Mouse (Mus musculus) Muller cell, postnatal 12 days (primary cell): Measurements from ENCODE around the gene Zdhhc7.

ENCODE experiments used
- DNase-seq: peaks from one replicate; pipeline ENCODE4 v3.0.0-alpha.2; 2015; ENCODE audit errors: inconsistent ontology term

Zdhhc7 gene

GRCm38 (mm10) chr8:120071684-120072083, 29.6 kb downstream of the Zdhhc7 start:
- DNase-seq = peak; percentile 64

GRCm38 (mm10) chr8:120067936-120068668, 33.2 kb downstream of the Zdhhc7 start:
- peak; percentile 34 for DNase-seq

GRCm38 (mm10) chr8:120066226-120066625, 35.1 kb downstream of the Zdhhc7 start:
- DNase-seq = peak; percentile 37

- DNase-seq = no peak
These were observed 35.7 kb downstream of the Zdhhc7 start for GRCm38 (mm10) chr8:120065611-120066010.

GRCm38 (mm10) chr8:120063326-120063725, 38.0 kb downstream of the Zdhhc7 start:
- no peak for DNase-seq

GRCm38 (mm10) chr8:120062742-120063141, 38.5 kb downstream of the Zdhhc7 start:
- DNase-seq = no peak

GRCm38 (mm10) chr8:120057078-120057477, 44.2 kb downstream of the Zdhhc7 start:
- no peak for DNase-seq

GRCm38 (mm10) chr8:120054833-120055232, 46.4 kb downstream of the Zdhhc7 start:
- DNase-seq = no peak

GRCm38 (mm10) chr8:120052318-120052717, 49.0 kb downstream of the Zdhhc7 start:
- DNase-seq = no peak

- DNase-seq = no peak
These were observed 49.4 kb downstream of the Zdhhc7 start for GRCm38 (mm10) chr8:120051908-120052307.

- DNase-seq = peak; percentile 91
These were observed 50.3 kb downstream of the Zdhhc7 start for GRCm38 (mm10) chr8:120051006-120051405.

GRCm38 (mm10) chr8:120050376-120050775, 50.9 kb downstream of the Zdhhc7 start:
- no peak for DNase-seq

- no peak for DNase-seq
These were observed 51.3 kb downstream of the Zdhhc7 start for GRCm38 (mm10) chr8:120049949-120050348.

GRCm38 (mm10) chr8:120046258-120047020, 54.8 kb downstream of the Zdhhc7 start:
- DNase-seq = peak; percentile 95

- DNase-seq = no peak
These were observed 55.8 kb downstream of the Zdhhc7 start for GRCm38 (mm10) chr8:120045471-120045870.

GRCm38 (mm10) chr8:120044907-120045306, 56.4 kb downstream of the Zdhhc7 start:
- no peak for DNase-seq

- no peak for DNase-seq
These were observed 58.6 kb downstream of the Zdhhc7 start for GRCm38 (mm10) chr8:120042542-120043312.

GRCm38 (mm10) chr8:120040861-120041260, 60.4 kb downstream of the Zdhhc7 start:
- DNase-seq = no peak

- DNase-seq = peak; percentile 62
These were observed 61.9 kb downstream of the Zdhhc7 start for GRCm38 (mm10) chr8:120039313-120039919.

- no peak for DNase-seq
These were observed 62.5 kb downstream of the Zdhhc7 start for GRCm38 (mm10) chr8:120038741-120039140.

- DNase-seq = no peak
These were observed 63.7 kb downstream of the Zdhhc7 start for GRCm38 (mm10) chr8:120037611-120038010.

- DNase-seq = no peak
These were observed 64.1 kb downstream of the Zdhhc7 start for GRCm38 (mm10) chr8:120037199-120037598.
